Mouse (Mus musculus): ENCODE results near the gene Pgm2l1.
"Not testable (repeated sequence)": the region's sequence is repeated elsewhere in the genome, so short reads cannot be mapped to it uniquely, and the experiment has no call there.

Pgm2l1 gene

GRCm38 (mm10) chr7:100228957-100229356, 1.8 kb downstream of the Pgm2l1 start:
- no peak for DNase-seq (ENCODE audit: low spot score in 2 of 2)

- DNase-seq (ENCODE audit: low spot score in 2 of 2) = no peak
Measured at GRCm38 (mm10) chr7:100230646-100231045, 3.5 kb downstream of the Pgm2l1 start.

- DNase-seq (ENCODE audit: low spot score in 2 of 2) = no peak
Measured at GRCm38 (mm10) chr7:100231661-100232060, 4.5 kb downstream of the Pgm2l1 start.

GRCm38 (mm10) chr7:100233681-100234080, 6.5 kb downstream of the Pgm2l1 start:
- no peak for DNase-seq (ENCODE audit: low spot score in 2 of 2)

GRCm38 (mm10) chr7:100234264-100234885, 7.2 kb downstream of the Pgm2l1 start:
- no peak for DNase-seq (ENCODE audit: low spot score in 2 of 2)

- DNase-seq (ENCODE audit: low spot score in 2 of 2) = no peak
Measured at GRCm38 (mm10) chr7:100238271-100238670, 11.1 kb downstream of the Pgm2l1 start.

- DNase-seq (ENCODE audit: low spot score in 2 of 2) = no peak
Measured at GRCm38 (mm10) chr7:100240601-100241000, 13.4 kb downstream of the Pgm2l1 start.

GRCm38 (mm10) chr7:100243007-100243406, 15.8 kb downstream of the Pgm2l1 start:
- DNase-seq (ENCODE audit: low spot score in 2 of 2) = no peak

- no peak for DNase-seq (ENCODE audit: low spot score in 2 of 2)
Measured at GRCm38 (mm10) chr7:100244225-100244624, 17.0 kb downstream of the Pgm2l1 start.

GRCm38 (mm10) chr7:100245176-100245575, 18.0 kb downstream of the Pgm2l1 start:
- DNase-seq (ENCODE audit: low spot score in 2 of 2) = no peak

GRCm38 (mm10) chr7:100250667-100251066, 23.5 kb downstream of the Pgm2l1 start:
- no peak for DNase-seq (ENCODE audit: low spot score in 2 of 2)

GRCm38 (mm10) chr7:100262350-100262749, 35.2 kb downstream of the Pgm2l1 start:
- no peak for DNase-seq (ENCODE audit: low spot score in 2 of 2)

- DNase-seq (ENCODE audit: low spot score in 2 of 2) = not testable (repeated sequence)
Measured at GRCm38 (mm10) chr7:100264934-100265333, 37.7 kb downstream of the Pgm2l1 start.

GRCm38 (mm10) chr7:100272369-100272768, 45.2 kb downstream of the Pgm2l1 start:
- no peak for DNase-seq (ENCODE audit: low spot score in 2 of 2)

- no peak for DNase-seq (ENCODE audit: low spot score in 2 of 2)
Measured at GRCm38 (mm10) chr7:100274507-100274906, 47.3 kb downstream of the Pgm2l1 start.

- no peak for DNase-seq (ENCODE audit: low spot score in 2 of 2)
Measured at GRCm38 (mm10) chr7:100276397-100276796, 49.2 kb downstream of the Pgm2l1 start.

- no peak for DNase-seq (ENCODE audit: low spot score in 2 of 2)
Measured at GRCm38 (mm10) chr7:100279803-100280202, 52.6 kb downstream of the Pgm2l1 start.

- DNase-seq (ENCODE audit: low spot score in 2 of 2) = no peak
Measured at GRCm38 (mm10) chr7:100281596-100281995, 54.4 kb downstream of the Pgm2l1 start.

- DNase-seq (ENCODE audit: low spot score in 2 of 2) = no peak
Measured at GRCm38 (mm10) chr7:100283298-100283697, 56.1 kb downstream of the Pgm2l1 start.

- DNase-seq (ENCODE audit: low spot score in 2 of 2) = no peak
Measured at GRCm38 (mm10) chr7:100285383-100285782, 58.2 kb downstream of the Pgm2l1 start, which contains the start of gene P4ha3. Gene P4ha3 (plus strand): TSS chr7:100285520.

- peak in 1 of 2 experiments; percentile 56 for DNase-seq (ENCODE audit: low spot score in 2 of 2)
Measured at GRCm38 (mm10) chr7:100287748-100288578, 60.8 kb downstream of the Pgm2l1 start.

- DNase-seq (ENCODE audit: low spot score in 2 of 2) = no peak
Measured at GRCm38 (mm10) chr7:100288622-100289021, 61.4 kb downstream of the Pgm2l1 start.

GRCm38 (mm10) chr7:100293546-100293945, 66.4 kb downstream of the Pgm2l1 start:
- DNase-seq (ENCODE audit: low spot score in 2 of 2) = no peak

All from urinary bladder, adult 18-20 months (tissue).